Mouse (Mus musculus): Measurements from ENCODE around the gene Gm17387.

Gene Gm17387

GRCm38 (mm10) chr7:141028831-141029230, at the start of gene Gm17387:
TSS of gene Gm17387 (plus strand) at chr7:141029131.
- no peak for DNase-seq (ENCODE audit: low spot score)

GRCm38 (mm10) chr7:140981704-140982103, 47.2 kb upstream of the Gm17387 start:
- DNase-seq (ENCODE audit: low spot score), result no peak

GRCm38 (mm10) chr7:140982971-140983370, 46.0 kb upstream of the Gm17387 start:
- DNase-seq (ENCODE audit: low spot score), result no peak

GRCm38 (mm10) chr7:140987182-140988138, 41.5 kb upstream of the Gm17387 start:
- DNase-seq (ENCODE audit: low spot score), result no peak

GRCm38 (mm10) chr7:140989022-140989421, 39.9 kb upstream of the Gm17387 start:
- no peak for DNase-seq (ENCODE audit: low spot score)

GRCm38 (mm10) chr7:140990185-140990584, 38.7 kb upstream of the Gm17387 start:
- no peak for DNase-seq (ENCODE audit: low spot score)

GRCm38 (mm10) chr7:140990622-140991021, 38.3 kb upstream of the Gm17387 start:
- DNase-seq (ENCODE audit: low spot score), result no peak

- no peak for DNase-seq (ENCODE audit: low spot score)
Observed at GRCm38 (mm10) chr7:140991117-140991689, 37.7 kb upstream of the Gm17387 start.

- no peak for DNase-seq (ENCODE audit: low spot score)
Observed at GRCm38 (mm10) chr7:140997817-140998216, 31.1 kb upstream of the Gm17387 start.

- no peak for DNase-seq (ENCODE audit: low spot score)
Observed at GRCm38 (mm10) chr7:140998853-140999700, 29.9 kb upstream of the Gm17387 start.

GRCm38 (mm10) chr7:141000881-141001708, 27.8 kb upstream of the Gm17387 start:
- no peak for DNase-seq (ENCODE audit: low spot score)

GRCm38 (mm10) chr7:141003248-141004010, 25.5 kb upstream of the Gm17387 start:
- no peak for DNase-seq (ENCODE audit: low spot score)

- DNase-seq (ENCODE audit: low spot score), result no peak
Observed at GRCm38 (mm10) chr7:141006446-141006845, 22.5 kb upstream of the Gm17387 start.

GRCm38 (mm10) chr7:141006914-141007313, 22.0 kb upstream of the Gm17387 start:
- DNase-seq (ENCODE audit: low spot score), result no peak

GRCm38 (mm10) chr7:141008312-141008761, 20.6 kb upstream of the Gm17387 start:
- DNase-seq (ENCODE audit: low spot score), result no peak

- peak; percentile 54 for DNase-seq (ENCODE audit: low spot score)
Observed at GRCm38 (mm10) chr7:141008938-141009660, 19.8 kb upstream of the Gm17387 start.

- DNase-seq (ENCODE audit: low spot score), result no peak
Observed at GRCm38 (mm10) chr7:141009665-141010064, 19.3 kb upstream of the Gm17387 start.

- DNase-seq (ENCODE audit: low spot score), result no peak
Observed at GRCm38 (mm10) chr7:141010593-141010992, 18.3 kb upstream of the Gm17387 start, which contains the start of gene Ifitm3. TSS of gene Ifitm3 (minus strand) at chr7:141010770.

GRCm38 (mm10) chr7:141011238-141011770, 17.6 kb upstream of the Gm17387 start:
- no peak for DNase-seq (ENCODE audit: low spot score)
